Mouse (Mus musculus) kidney, adult 2 months (tissue): ENCODE data around the gene Zfp248. TPM values are rescaled to one million over a fixed set of nuclear protein-coding genes. Genes with fewer than 3 reads are reported as not detected.

Experiments used
- DNase-seq: peaks from one replicate; pipeline ENCODE4 v3.0.0; 2021
- H3K27ac ChIP-seq: fragments of 200-500 bp; 2 replicates; pipeline ENCODE4 v1.5.1; 2012; ENCODE audit warnings: low read depth, low read length, control low read depth, inconsistent platforms; ENCODE audit not compliant: insufficient read depth
- H3K27me3 ChIP-seq: fragments of 200-500 bp; replicated peaks from 2 replicates; pipeline ENCODE4 v1.6.1; 2012; ENCODE audit warnings: mild to moderate bottlenecking, moderate library complexity, low read length, inconsistent platforms; ENCODE audit not compliant: control insufficient read depth, insufficient read depth
- H3K36me3 ChIP-seq: fragments of 200-500 bp; 2 replicates; pipeline ENCODE4 v1.6.1; 2012; ENCODE audit warnings: mild to moderate bottlenecking, moderate library complexity, low read length, inconsistent platforms; ENCODE audit not compliant: control insufficient read depth, insufficient read depth
- H3K4me1 ChIP-seq: fragments of 200-500 bp; 2 replicates; pipeline ENCODE4 v1.6.1; 2011; ENCODE audit warnings: low read length; ENCODE audit not compliant: control insufficient read depth, insufficient read depth
- H3K4me3 ChIP-seq: fragments of 200-500 bp; 2 replicates; pipeline ENCODE4 v1.5.1; 2011; ENCODE audit warnings: mild to moderate bottlenecking, low read depth, low read length, control low read depth; ENCODE audit not compliant: insufficient read depth
- CTCF ChIP-seq: fragments of 200-500 bp; conservative IDR thresholded peaks from 2 replicates; pipeline ENCODE4 v1.5.1; 2011; ENCODE audit warnings: low read depth, mild to moderate bottlenecking, control low read depth, low read length, moderate library complexity, mixed read lengths; ENCODE audit not compliant: insufficient read depth, insufficient read length
- POLR2A ChIP-seq: fragments of 200-500 bp; IDR thresholded peaks from one replicate; pipeline ENCODE4 v1.6.1; 2011; ENCODE audit warnings: low read depth, low read length, control low read depth
- WGBS: fragments of 180-500 bp; shearing (Covaris S2); methylation state at CpG from one replicate; pipeline ENCODE4 v1.1.7; 2018; 5-methylcytosine and 5-hydroxymethylcytosine counted together
- polyA plus RNA-seq: library from polyadenylated mRNA; depleted of rRNA; stranded (reverse); fragments of >200 nt; gene quantifications from 2 replicates; pipeline ENCODE4 v1.2.3, GENCODE M21; 2012; rRNA removed

Zfp248 gene
- polyA plus RNA-seq, 1 experiment: 0.66 TPM

DNA sequence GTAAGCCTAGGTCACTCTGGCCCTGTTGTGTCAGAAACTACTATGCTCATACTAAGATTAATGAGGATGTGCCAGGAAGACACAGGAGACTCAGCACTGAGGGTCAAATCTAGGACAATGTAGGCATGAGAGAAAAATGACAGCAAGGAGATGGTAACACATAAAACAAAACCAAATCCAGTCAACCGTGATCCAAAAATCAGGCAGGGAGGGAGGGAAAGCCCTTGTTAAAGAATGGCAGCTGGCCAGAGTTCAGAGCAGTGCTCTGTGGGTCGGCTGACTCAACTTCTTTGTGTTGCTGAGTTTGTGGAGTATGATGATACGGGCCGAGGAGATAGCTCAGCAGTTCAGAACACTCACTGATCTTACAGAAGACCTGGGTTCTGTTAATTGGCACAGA lies 48.9 kb downstream of the Zfp248 start:
- Histone ChIP-seq H3K27me3 (no peaks in the 10 kb centered on the region), H3K4me1 (no peaks in the 10 kb centered on the region), H3K36me3 (peaks cover 1% of the 10 kb centered on the region), H3K27ac (no peak overlapping the region), H3K4me3 (no peak overlapping the region)
- no peak for DNase-seq
- WGBS: 47% methylated on average over 4 of the region's 4 CpGs
- no peak for TF ChIP-seq CTCF
- TF ChIP-seq POLR2A: no peak

DNA sequence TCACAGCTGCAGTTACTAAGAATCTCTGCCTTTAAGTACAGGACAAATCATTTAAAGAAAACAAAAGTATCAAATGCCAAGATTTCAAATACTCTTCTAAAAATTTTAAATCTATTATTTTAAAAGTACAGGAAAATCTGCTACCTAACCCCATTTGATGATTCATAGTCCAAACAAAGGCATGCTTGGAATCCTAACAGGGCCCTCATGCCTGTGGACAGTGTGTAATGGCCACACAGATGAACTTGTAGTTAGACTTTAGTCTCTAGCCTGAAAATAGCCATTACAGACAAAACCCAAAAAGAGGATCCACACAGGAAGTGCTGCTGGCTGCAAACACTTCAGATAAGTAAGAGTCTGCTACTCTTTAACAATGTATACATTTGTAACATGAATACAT lies 64.6 kb downstream of the Zfp248 start:
- Histone ChIP-seq H3K27me3 (no peaks in the 10 kb centered on the region), H3K4me3 (no peak overlapping the region), H3K36me3 (peaks cover 8% of the 10 kb centered on the region), H3K4me1 (no peaks in the 10 kb centered on the region), H3K27ac (no peak overlapping the region)
- TF ChIP-seq CTCF: no peak
- TF ChIP-seq POLR2A: no peak
- peak; percentile 10 for DNase-seq

DNA sequence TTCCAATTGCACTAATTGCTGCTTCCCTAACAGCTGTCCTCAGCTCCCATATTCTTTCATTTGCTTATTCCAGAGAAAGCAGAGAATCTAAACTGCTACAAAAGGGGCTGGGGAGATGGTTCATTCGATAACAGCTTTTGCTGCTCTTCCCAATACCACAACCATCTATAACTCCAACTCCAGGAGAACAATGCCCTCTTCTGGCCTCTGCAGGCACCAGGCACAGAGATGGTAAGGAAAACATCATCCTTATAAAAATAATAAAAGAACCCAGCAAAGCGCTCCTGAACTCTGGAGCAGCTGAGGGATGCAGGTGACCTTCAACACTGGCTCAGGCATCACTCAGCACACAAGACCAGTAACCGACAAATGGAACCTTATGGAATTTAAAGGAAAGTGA lies 69.4 kb downstream of the Zfp248 start:
- Histone ChIP-seq H3K27me3 (no peaks in the 10 kb centered on the region), H3K4me3 (no peak overlapping the region), H3K36me3 (peaks cover 4% of the 10 kb centered on the region), H3K27ac (no peak overlapping the region), H3K4me1 (no peaks in the 10 kb centered on the region)
- no peak for DNase-seq
- WGBS: 91% methylated on average over 3 of the region's 3 CpGs
- TF ChIP-seq CTCF (no peak), POLR2A (no peak)

DNA sequence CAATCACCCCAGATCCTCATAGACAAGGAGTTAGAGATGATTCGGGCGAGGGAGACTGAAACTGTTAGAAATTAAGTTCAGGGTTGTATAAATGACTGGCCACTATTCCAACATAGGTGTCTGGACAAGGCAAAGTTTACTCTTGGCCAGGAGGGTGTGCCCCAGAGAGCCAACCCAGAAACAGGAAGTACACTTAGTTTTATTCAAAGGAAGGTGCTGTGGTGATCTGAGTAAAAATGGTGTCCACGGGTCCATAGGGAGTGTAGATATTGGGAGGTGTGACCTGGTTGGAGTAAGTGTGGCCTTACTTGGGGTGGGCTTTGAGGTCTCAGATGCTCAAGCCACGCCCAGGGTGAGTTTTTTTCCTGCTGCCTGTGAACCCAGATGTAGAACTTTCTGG lies 74.1 kb downstream of the Zfp248 start:
- TF ChIP-seq CTCF: no peak
- TF ChIP-seq POLR2A: no peak
- Histone ChIP-seq H3K4me3 (no peak overlapping the region), H3K27ac (no peak overlapping the region), H3K36me3 (no peaks in the 10 kb centered on the region; the same call in 1 of the 2 replicates), H3K4me1 (no peaks in the 10 kb centered on the region), H3K27me3 (no peaks in the 10 kb centered on the region)
- 77% methylated on average over 4 of the region's 4 CpGs for WGBS
- DNase-seq: no peak

DNA sequence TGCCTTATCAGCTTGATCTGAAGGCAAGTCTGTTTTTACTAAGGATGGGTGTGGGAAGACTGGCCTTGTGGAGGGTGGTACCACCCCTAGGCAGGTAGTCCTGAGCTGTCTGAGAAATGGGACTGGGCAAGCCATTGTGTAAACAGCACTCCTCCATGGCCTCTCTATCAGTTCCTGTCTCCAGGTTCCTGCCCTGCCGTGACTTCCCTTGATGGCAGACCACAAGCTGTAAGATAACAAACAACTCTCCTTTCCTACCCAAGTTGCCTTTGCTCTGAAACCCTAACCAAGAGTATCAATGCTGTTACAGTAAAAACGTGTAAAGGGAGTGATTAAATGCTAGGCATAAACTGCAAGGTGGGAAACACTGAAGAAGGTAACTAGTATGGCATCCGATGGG lies 74.7 kb downstream of the Zfp248 start:
- no peak overlapping the region for H3K27ac ChIP-seq
- no peak for DNase-seq
- H3K4me1 ChIP-seq: no peaks in the 10 kb centered on the region
- no peak for TF ChIP-seq POLR2A
- TF ChIP-seq CTCF: no peak
- H3K27me3 ChIP-seq: no peaks in the 10 kb centered on the region
- H3K4me3 ChIP-seq: no peak overlapping the region
- H3K36me3 ChIP-seq: no peaks in the 10 kb centered on the region; the same call in 1 of the 2 replicates
- 52% methylated on average over 3 of the region's 3 CpGs for WGBS

DNA sequence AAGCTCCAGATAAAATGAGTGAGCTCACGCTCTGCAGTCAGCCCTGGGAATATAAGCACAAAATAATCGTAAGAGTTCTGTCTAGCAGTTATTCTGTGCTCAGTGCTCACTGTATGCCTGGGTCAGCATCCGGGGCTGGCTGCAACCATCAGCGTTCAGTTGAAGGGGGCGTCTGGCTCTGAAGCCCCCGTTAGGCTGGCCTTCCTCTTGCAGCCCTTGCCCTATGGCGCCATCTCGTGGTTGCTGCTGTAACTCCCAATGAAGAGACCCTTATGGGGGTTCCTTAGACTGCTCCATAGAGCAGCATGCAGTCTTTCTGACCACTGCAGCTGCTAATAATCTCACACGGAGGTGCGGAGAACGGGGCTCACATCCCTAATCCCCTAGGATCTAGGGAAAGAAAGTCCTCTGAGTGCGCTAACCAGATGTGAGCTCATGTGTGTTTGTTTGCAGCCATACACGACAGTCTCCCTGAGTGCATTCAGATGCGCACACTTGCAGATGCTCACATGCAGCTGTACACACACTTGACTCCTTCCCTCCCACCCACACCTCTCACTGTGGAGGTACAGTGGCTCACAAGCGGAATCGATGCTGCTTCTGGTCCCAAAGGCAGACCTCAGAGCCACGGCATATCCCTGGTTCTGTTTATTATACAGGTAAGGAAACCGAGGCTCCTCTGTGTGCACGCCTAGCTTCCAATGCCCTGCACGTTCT lies 75.7 kb downstream of the Zfp248 start:
- WGBS: 37% methylated on average over 20 of the region's 20 CpGs
- H3K36me3 ChIP-seq: no peaks in the 10 kb centered on the region; the same call in 1 of the 2 replicates
- TF ChIP-seq CTCF: peak; percentile 68
- TF ChIP-seq POLR2A: no peak
- no peak overlapping the region for H3K4me3 ChIP-seq
- H3K27me3 ChIP-seq: no peaks in the 10 kb centered on the region
- peak; percentile 28 for DNase-seq
- no peaks in the 10 kb centered on the region for H3K4me1 ChIP-seq
- H3K27ac ChIP-seq: no peak overlapping the region

DNA sequence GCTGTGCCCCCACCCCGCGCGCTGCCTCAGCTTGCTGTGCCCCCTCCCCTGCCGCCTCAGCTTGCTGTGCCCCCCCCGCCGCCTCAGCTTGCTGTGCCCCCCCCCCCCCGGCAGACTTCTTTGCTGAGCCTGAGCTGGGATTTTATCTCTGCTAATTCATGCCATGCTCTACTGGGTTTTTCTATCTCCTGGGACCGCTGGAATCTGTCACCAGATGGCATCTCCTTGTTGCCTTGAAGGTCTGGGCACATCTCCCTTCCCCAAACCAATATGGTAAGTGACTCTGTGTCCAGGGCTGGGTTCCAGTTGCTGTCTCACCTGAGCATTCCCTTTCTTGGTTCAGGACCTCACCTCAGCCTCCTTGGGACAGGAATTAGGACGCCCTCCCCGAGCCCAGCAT lies 77.7 kb downstream of the Zfp248 start:
- WGBS: 55% methylated on average over 8 of the region's 10 CpGs
- Histone ChIP-seq H3K36me3 (no peaks in the 10 kb centered on the region; the same call in 1 of the 2 replicates), H3K27me3 (no peaks in the 10 kb centered on the region), H3K4me1 (no peaks in the 10 kb centered on the region), H3K27ac (no peak overlapping the region), H3K4me3 (no peak overlapping the region)
- TF ChIP-seq CTCF (no peak), POLR2A (no peak)
- DNase-seq: no peak

Other genes with a start within 250 kb of the Zfp248 start
- 3.6 and 4.8 TPM in 2 replicates for gene Bms1, start 36.1 kb downstream of the Zfp248 start, polyA plus RNA-seq
- 0.53 and 0.66 TPM in 2 replicates for gene Zfp9, start 23.8 kb upstream of the Zfp248 start, polyA plus RNA-seq
- gene Ankrd26, start 106.7 kb upstream of the Zfp248 start, polyA plus RNA-seq: 1.0 TPM in 2 replicates